Mouse (Mus musculus): ENCODE measurements at regions not wholly inside any gene's neighbourhood (a gene's known extent, or its start where the extent isn't known, plus 50 kb on each side); places are given as distances from the start of the nearest gene placed in this dataset.
"Not testable (repeated sequence)": the region's sequence is repeated elsewhere in the genome, so short reads cannot be mapped to it uniquely, and the experiment has no call there.

DNA sequence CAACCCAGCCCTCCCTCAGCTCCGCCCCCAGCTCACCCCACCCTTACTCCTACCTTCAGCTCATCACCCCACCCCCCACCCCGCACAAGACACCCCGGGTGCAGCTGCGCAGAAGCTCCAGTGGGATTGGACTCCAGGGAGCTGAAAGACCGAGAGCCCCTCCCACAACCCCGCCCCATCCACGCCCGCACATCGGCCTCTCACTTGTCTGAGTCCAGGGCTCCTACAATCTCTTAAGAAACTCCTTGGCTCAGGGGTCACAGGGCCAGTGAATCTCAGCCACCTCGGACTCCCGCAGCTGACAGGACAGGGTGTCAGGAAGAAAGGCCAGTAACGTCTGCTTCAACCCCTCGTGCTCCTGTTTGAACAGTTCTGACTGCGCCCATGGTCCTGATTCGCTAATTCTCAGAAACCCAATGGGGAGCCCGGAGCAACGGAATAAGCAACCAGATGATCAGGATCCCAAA lies 120.7 kb downstream of the Map1s start:
- ATAC-seq = peak; percentile 94
- H3K9me3 ChIP-seq; H3K4me1 ChIP-seq (replicated peaks); H3K9ac ChIP-seq; H3K27ac ChIP-seq; H3K36me3 ChIP-seq; H3K27me3 ChIP-seq (replicated peaks): not testable (repeated sequence)
- Histone ChIP-seq H3K4me2 (replicated peaks) (peak overlapping the region; percentile 51), H3K4me3 (replicated peaks) (0 out of 2 replicates have a peak overlapping the region, but pooled peaks have one; percentile 11)
- 3% methylated on average over 17 of the region's 17 CpGs for WGBS

DNA sequence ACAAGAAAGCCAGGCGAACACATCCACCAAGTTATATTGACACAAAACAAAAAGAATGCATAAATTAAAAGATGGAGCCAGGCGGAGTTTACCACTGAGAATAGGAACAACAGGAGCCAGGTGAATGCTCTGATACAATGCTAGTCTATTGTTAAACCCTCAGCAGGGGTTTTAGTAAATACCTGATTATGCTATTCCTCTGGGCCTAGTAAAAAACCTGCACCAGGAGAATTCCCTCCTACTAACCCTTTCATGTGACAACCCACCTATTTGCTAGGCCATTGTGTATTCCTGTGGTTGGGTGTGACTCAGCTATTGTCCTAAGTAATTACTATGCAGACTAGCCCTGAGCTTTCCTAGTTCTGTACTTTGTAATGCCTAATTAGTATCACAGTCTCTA lies 122.8 kb downstream of the Map1s start:
- not testable (repeated sequence) for ATAC-seq; H3K9ac ChIP-seq; H3K9me3 ChIP-seq; H3K4me3 ChIP-seq (replicated peaks); H3K27ac ChIP-seq; H3K4me2 ChIP-seq (replicated peaks); H3K36me3 ChIP-seq; H3K27me3 ChIP-seq (replicated peaks); H3K4me1 ChIP-seq (replicated peaks)
- 92% methylated on average over 2 of the region's 2 CpGs for WGBS

All from intestine, embryonic 15.5 days (tissue).